Mouse (Mus musculus) liver, embryonic 14.5 days (tissue): Measurements from ENCODE around the gene Zfp629. TPM values are rescaled to one million over a fixed set of nuclear protein-coding genes. Genes with fewer than 3 reads are reported as not detected.
"Not testable (repeated sequence)": the region's sequence is repeated elsewhere in the genome, so short reads cannot be mapped to it uniquely, and the experiment has no call there.

Source experiments
- ATAC-seq: fragments of 200-750 bp; cut with Nextera tagmentation; 2 replicates; pipeline ENCODE4 v1.8.0; 2017; ENCODE audit warnings: moderate number of reproducible peaks, mild to moderate bottlenecking, moderate library complexity; ENCODE audit not compliant: insufficient read depth
- DNase-seq, 3 experiments: peaks; one replicate each; pipeline ENCODE4 v3.0.0-alpha.2; 2012 to 2013; ENCODE audit warnings: low read depth in 3 of 3, low spot score in 3 of 3
- H3K27ac ChIP-seq: fragments of 300-500 bp; sonication (generic); 2 replicates; pipeline ENCODE4 v1.5.1; 2014; ENCODE audit warnings: moderate library complexity, mild to moderate bottlenecking, control low read depth, inconsistent platforms
- H3K27me3 ChIP-seq: fragments of 300-500 bp; sonication (generic); 2 replicates; pipeline ENCODE4 v1.6.1; 2014; ENCODE audit warnings: mild to moderate bottlenecking, low read length, moderate library complexity; ENCODE audit not compliant: control insufficient read depth, insufficient read depth
- H3K36me3 ChIP-seq: fragments of 300-500 bp; sonication (generic); replicated peaks from 2 replicates; pipeline ENCODE4 v1.6.1; 2014; ENCODE audit warnings: low read depth; ENCODE audit not compliant: control insufficient read depth, insufficient read depth
- H3K4me1 ChIP-seq, 2 experiments: fragments of 200-500 bp in 1 of 2; fragments of 300-500 bp in 1 of 2; sonication (generic) in 1 of 2; replicated peaks; 2 replicates each; pipeline ENCODE4 v1.6.1; 2012 to 2014; ENCODE audit warnings: antibody characterized with exemption in 1 of 2, inconsistent platforms in 1 of 2, low read length in 1 of 2; ENCODE audit not compliant: control insufficient read depth in 2 of 2, insufficient read depth in 2 of 2
- H3K4me2 ChIP-seq: fragments of 300-500 bp; sonication (generic); 2 replicates; pipeline ENCODE4 v1.6.1; 2014; ENCODE audit warnings: low read depth, mild to moderate bottlenecking, control low read depth, moderate library complexity
- H3K4me3 ChIP-seq, 2 experiments: fragments of 200-500 bp in 1 of 2; fragments of 300-500 bp in 1 of 2; sonication (generic) in 1 of 2; 2 replicates each; pipeline ENCODE4 v1.5.1; 2012 to 2014; ENCODE audit warnings: low read depth in 2 of 2, low read length in 2 of 2, mild to moderate bottlenecking in 2 of 2, control low read depth in 1 of 2, inconsistent platforms in 1 of 2, moderate library complexity in 1 of 2; ENCODE audit not compliant: insufficient read depth in 1 of 2
- H3K9ac ChIP-seq: fragments of 300-500 bp; sonication (generic); replicated peaks from 2 replicates; pipeline ENCODE4 v1.6.1; 2014; ENCODE audit warnings: mild to moderate bottlenecking, control low read depth, moderate library complexity
- H3K9me3 ChIP-seq: fragments of 300-500 bp; sonication (generic); 2 replicates; pipeline ENCODE4 v1.6.1; 2016; ENCODE audit warnings: low read length, mixed read lengths; ENCODE audit not compliant: control insufficient read depth
- CTCF ChIP-seq: IDR thresholded peaks from 2 replicates; pipeline ENCODE4 v1.5.1; 2016; ENCODE audit warnings: antibody characterized with exemption, low read depth, control low read depth
- EP300 ChIP-seq: IDR thresholded peaks from 2 replicates; pipeline ENCODE4 v1.6.1; 2016; ENCODE audit warnings: antibody characterized with exemption, low read depth
- WGBS: fragments of 180-500 bp; shearing (Covaris S2); extraction: QIAGEN DNeasy Blood & Tissue Kit; methylation state at CpG from one replicate; pipeline ENCODE4 v1.1.7; 2014; ENCODE audit not compliant: insufficient replicate concordance; 5-methylcytosine and 5-hydroxymethylcytosine counted together
- polyA plus RNA-seq, 2 experiments: library from polyadenylated mRNA; depleted of rRNA in 1 of 2; stranded (reverse) in 1 of 2; unstranded in 1 of 2; fragments of >200 nt; fragmentation: Nextera tagmentation in 1 of 2; extraction: Ambion mirVana in 1 of 2; gene quantifications; 2 replicates each; pipeline versions ENCODE4 v1.2.1 to v1.2.3; 2012 to 2014

Gene Zfp629
- polyA plus RNA-seq, 2 experiments: 1.4 to 1.9 TPM

DNA sequence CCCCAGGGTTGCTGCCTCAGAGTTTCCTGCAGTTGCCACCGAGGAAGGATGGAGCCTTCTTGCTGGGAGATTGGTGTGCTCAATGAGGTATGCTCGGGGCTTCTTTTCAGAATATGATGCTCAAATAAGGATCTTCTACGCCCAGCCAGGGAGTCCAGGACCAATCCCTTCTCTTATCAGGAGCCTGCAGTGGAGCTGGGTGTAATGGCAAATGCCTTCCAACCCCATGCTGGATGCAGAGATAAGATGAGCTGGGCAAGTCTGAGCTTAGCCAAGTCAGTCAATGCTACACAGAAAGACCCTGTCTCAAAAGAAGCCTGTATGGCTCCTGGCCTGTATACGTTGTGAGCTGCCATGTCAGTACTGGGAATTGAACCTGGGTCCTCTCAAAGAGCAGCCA is 10.9 kb upstream of the Zfp629 start:
- WGBS: 10% methylated on average over 4 of the region's 4 CpGs
- TF ChIP-seq CTCF (no peak), EP300 (peak; percentile 94)
- H3K27ac ChIP-seq: peak overlapping the region; percentile 66
- H3K4me1 ChIP-seq: peaks cover 15 to 22% of the 10 kb centered on the region in 2 experiments
- ATAC-seq: peak; percentile 100
- no peaks in the 10 kb centered on the region for H3K9me3 ChIP-seq
- peak overlapping the region; percentile 13; the same call in 1 of the 2 replicates for H3K9ac ChIP-seq
- H3K36me3 ChIP-seq: no peaks in the 10 kb centered on the region
- peak overlapping the region; percentile 2 to 38 for H3K4me3 ChIP-seq
- peak; percentile 78 to 85 (median 78) for DNase-seq
- H3K4me2 ChIP-seq: peak overlapping the region; percentile 47
- H3K27me3 ChIP-seq: no peaks in the 10 kb centered on the region

DNA sequence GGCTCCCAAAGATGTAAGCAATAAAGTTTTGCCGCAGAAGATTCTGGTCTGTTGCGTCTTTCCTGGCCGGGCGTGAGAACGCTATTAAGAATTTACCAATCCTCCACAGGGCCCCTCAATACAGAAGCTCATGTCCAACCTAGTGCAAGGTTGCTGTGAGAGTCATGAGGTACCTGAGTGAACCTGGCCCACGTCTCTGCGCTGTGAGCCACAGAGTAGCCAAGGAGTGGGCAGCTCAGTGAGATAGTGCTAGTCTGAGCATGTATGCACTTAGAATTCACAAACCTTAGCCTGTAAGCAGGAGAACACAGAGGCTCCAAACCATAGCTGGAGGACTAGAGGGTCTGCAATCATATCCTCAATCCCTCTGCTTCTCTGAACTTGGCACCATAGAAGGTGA is 10.4 kb upstream of the Zfp629 start:
- Histone ChIP-seq H3K36me3 (no peaks in the 10 kb centered on the region), H3K4me1 (peaks cover 15 to 22% of the 10 kb centered on the region in 2 experiments), H3K27me3 (no peaks in the 10 kb centered on the region), H3K4me2 (peak overlapping the region; percentile 47), H3K27ac (peak overlapping the region; percentile 37), H3K9me3 (no peaks in the 10 kb centered on the region), H3K9ac (no peak overlapping the region), H3K4me3 (peak overlapping the region; percentile 2 to 38)
- no peak for DNase-seq
- 87% methylated on average over 7 of the region's 7 CpGs for WGBS
- peak; percentile 36; the same call in 1 of the 2 replicates for ATAC-seq
- no peak for TF ChIP-seq CTCF
- TF ChIP-seq EP300: no peak

DNA sequence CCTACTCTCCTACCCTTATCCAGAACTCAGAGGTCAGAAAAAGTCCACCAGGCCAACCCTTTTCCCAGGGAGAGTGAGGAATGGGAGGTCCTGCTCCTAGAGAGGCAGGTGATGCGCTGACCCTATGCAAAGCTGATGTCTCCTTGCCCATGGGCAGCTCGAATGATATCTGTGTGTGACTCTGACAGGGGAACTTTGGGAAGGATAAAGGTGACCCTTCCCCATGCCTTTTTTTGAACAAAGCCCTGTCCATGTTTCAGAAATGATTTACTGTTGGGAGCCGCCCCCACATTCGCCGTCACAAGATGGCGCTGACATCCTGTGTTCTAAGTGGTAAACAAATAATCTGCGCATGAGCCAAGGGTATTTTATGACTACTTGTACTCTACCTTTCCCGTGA is 2.8 kb upstream of the Zfp629 start:
- not testable (repeated sequence) for ATAC-seq
- WGBS: 88% methylated on average over 7 of the region's 8 CpGs

DNA sequence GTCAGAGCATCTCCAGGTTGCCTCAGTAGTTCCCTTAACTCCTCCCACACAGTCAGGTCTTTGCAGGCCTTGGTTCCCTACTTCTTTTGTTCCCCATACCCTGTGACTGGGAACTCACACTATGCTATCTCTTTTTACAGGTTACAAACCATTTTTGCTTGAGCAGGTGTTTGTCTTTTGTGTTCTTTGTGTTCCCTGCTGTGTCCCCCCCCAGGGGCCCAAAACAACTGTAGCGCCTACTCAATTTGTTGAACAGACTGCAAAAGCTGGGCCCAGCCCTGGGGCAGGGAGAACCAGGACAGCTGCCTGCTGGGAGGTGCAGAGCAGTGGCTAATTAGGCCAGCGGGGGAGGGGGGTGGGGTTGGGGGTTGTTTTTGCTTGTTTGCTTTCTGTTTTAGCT is 2.4 kb upstream of the Zfp629 start:
- Histone ChIP-seq H3K9ac (no peak overlapping the region), H3K36me3 (no peaks in the 10 kb centered on the region), H3K27me3 (no peaks in the 10 kb centered on the region), H3K27ac (no peak overlapping the region), H3K9me3 (no peaks in the 10 kb centered on the region), H3K4me3 (no peak overlapping the region), H3K4me1 (peaks cover 0 to 6% of the 10 kb centered on the region in 2 experiments; a peak in 1 of 4 replicates), H3K4me2 (no peak overlapping the region)
- DNase-seq: no peak
- 69% methylated on average over 2 of the region's 2 CpGs for WGBS
- ATAC-seq: no peak
- TF ChIP-seq EP300 (no peak), CTCF (no peak)

More for the DNA sequence above, 2.8 kb upstream of the Zfp629 start:
- not testable (repeated sequence) for H3K36me3 ChIP-seq, H3K4me1 ChIP-seq, H3K27ac ChIP-seq, DNase-seq, H3K27me3 ChIP-seq, H3K9ac ChIP-seq, H3K4me2 ChIP-seq, H3K9me3 ChIP-seq, H3K4me3 ChIP-seq

DNA sequence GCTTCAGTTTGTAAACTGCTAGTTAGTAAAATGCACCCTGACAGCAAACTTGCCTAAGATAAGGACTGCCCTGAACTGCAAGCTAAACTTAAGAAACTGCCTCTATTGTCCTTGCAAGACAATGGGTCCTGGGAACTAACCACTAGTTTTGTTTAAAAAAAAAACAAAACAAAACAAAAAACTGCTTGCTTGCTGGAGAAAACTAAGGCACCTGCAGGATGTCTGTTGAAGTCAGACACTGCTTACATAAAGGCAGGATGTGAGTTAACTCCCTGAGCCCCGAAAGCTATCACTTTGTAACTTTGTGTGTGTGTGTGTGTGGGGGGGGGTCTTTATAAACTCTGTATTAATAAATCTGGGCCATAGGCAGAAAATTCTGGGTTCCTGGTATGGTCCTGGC is 1.3 kb upstream of the Zfp629 start:
- ATAC-seq: no peak
- no peak for TF ChIP-seq CTCF
- TF ChIP-seq EP300: no peak
- 76% methylated on average over 1 of the region's 1 CpGs for WGBS

More for the DNA sequence above, 1.3 kb upstream of the Zfp629 start:
- H3K4me3 ChIP-seq: no peak overlapping the region
- H3K36me3 ChIP-seq: no peaks in the 10 kb centered on the region; the same call in 1 of the 2 replicates
- peaks cover 0 to 6% of the 10 kb centered on the region in 2 experiments; a peak in 1 of 4 replicates for H3K4me1 ChIP-seq
- no peak overlapping the region for H3K4me2 ChIP-seq
- H3K27me3 ChIP-seq: no peaks in the 10 kb centered on the region
- DNase-seq: no peak
- H3K9ac ChIP-seq: no peak overlapping the region
- no peaks in the 10 kb centered on the region for H3K9me3 ChIP-seq
- H3K27ac ChIP-seq: no peak overlapping the region
